In genomic region chr3:35704328-35704613, GRCm38 (mm10) we compare ENCODE assay signal across 19 mouse cellular contexts.
"Had no signal": no experiment of that assay in that cellular context is flagged by ENCODE, and none has a peak within 500 bp of the region (broad histone marks: within the 10 kb centered on the region; RNA-seq: fewer than 3 reads in every experiment).

No protein-coding gene starts in this region.

- DNase-seq: kidney, adult 9 months; kidney, postnatal 14 days; kidney, postnatal 4 days; layer of hippocampus, adult 9-11 months; liver, embryonic 13.5 days; lung, adult 2 months; retina, postnatal 1 day; right cerebral cortex, postnatal 25 days; thymus, adult 2 months; thymus, postnatal 14 days; thymus, postnatal 4 days had no signal

- H3K27ac ChIP-seq: layer of hippocampus, adult 2 months; left cerebral cortex, adult 2 months; liver, embryonic 13.5 days; midbrain, embryonic 10.5 days; midbrain, embryonic 13.5 days; neural tube, embryonic 13.5 days; stomach, postnatal 0 days had no signal

- H3K4me3 ChIP-seq: layer of hippocampus, adult 2 months; left cerebral cortex, adult 2 months; liver, embryonic 13.5 days; megakaryocyte, embryonic 14.5 days; midbrain, embryonic 10.5 days; midbrain, embryonic 13.5 days; myocyte; neural tube, embryonic 13.5 days had no signal

- H3K36me3 ChIP-seq: liver, embryonic 13.5 days; midbrain, embryonic 10.5 days; midbrain, embryonic 13.5 days; neural tube, embryonic 13.5 days had no signal

- H3K27me3 ChIP-seq: liver, embryonic 13.5 days; megakaryocyte, embryonic 14.5 days; midbrain, embryonic 13.5 days; neural tube, embryonic 13.5 days had no signal

- H3K4me1 ChIP-seq: megakaryocyte, embryonic 14.5 days; midbrain, embryonic 10.5 days; midbrain, embryonic 13.5 days; neural tube, embryonic 13.5 days had no signal
